Mouse (Mus musculus) cerebellum, adult 2 months (tissue): ENCODE data around the gene Wipf1.

Experiments used
- CTCF ChIP-seq: fragments of 200-500 bp; IDR thresholded peaks from 2 replicates; pipeline ENCODE4 v1.5.1; 2011; ENCODE audit warnings: low read depth, mild to moderate bottlenecking, control low read depth, low read length, moderate library complexity, borderline replicate concordance; ENCODE audit not compliant: insufficient read depth
- POLR2A ChIP-seq: fragments of 200-500 bp; IDR thresholded peaks from 2 replicates; pipeline ENCODE4 v1.6.1; 2011; ENCODE audit warnings: low read length, control low read depth, borderline replicate concordance; ENCODE audit not compliant: insufficient read depth

DNA sequence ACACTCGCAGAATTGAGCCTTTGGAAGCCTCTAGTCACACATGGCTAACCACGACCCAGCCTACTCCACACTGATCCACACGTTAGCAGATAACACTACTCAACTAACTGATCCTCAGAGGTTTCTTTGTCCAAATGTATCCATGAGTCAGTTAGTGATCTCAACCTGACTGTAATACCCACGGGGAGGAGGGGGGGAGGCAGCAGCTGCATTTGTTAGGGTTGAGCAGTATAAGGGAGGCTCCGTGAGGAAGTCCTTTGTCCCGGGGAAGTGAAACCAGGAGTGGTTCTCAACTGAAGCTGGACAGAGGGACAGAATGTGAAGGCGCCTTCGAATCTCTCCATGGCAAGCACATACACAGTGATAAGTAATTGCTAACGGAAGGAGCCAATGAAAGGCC, 2.8 kb downstream of the Wipf1 start:
- TF ChIP-seq POLR2A (no peak), CTCF (no peak)
